Mouse (Mus musculus): ENCODE measurements around the gene Dnaaf1. TPM values are rescaled to one million over a fixed set of nuclear protein-coding genes. Genes with fewer than 3 reads are reported as not detected.

The Dnaaf1 gene
- polyA plus RNA-seq, 1 experiment from 2014 or later: 2.6 TPM

GRCm38 (mm10) chr8:119615096-119615495, 40.1 kb downstream of the Dnaaf1 start:
- H3K4me1 ChIP-seq (ENCODE audit: control insufficient read depth, insufficient read depth, low read length): no peaks in the 10 kb centered on the region
- no peaks in the 10 kb centered on the region for H3K36me3 ChIP-seq (ENCODE audit: control insufficient read depth, insufficient read depth, low read length)
- H3K4me3 ChIP-seq (ENCODE audit: low read length): no peak overlapping the region
- no peak overlapping the region for H3K9ac ChIP-seq (ENCODE audit: low read depth, low read length)
- H3K27ac ChIP-seq (ENCODE audit: low read length): no peak overlapping the region
- no peak for ATAC-seq
- no peaks in the 10 kb centered on the region for H3K27me3 ChIP-seq (replicated peaks; ENCODE audit: control insufficient read depth, insufficient read depth, low read length)
- no peak overlapping the region for H3K4me2 ChIP-seq (ENCODE audit: low read depth, low read length)
- no peaks in the 10 kb centered on the region for H3K9me3 ChIP-seq (ENCODE audit: control insufficient read depth, low read length)
- 83% methylated on average over 13 of the region's 14 CpGs for WGBS

DNA sequence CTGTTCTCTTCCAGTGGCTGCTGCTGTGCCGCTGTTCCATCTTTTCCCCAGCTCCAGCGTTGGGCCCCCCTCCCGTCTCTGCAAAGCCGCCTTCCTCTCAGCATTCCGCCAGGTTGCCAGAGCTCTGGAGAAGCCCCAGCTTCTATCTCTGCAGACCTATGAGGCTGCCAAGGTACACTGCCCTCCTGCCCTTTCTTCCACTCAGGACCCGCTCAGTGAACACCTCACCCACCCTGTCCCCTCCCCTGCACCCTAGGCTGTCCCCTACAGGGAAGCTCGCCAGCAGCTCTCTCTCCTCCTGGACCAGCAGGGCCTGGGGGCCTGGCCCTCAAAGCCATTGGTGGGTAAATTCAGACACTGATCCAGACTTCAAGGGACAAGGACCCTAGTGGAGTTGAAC, 41.3 kb downstream of the Dnaaf1 start:
- Histone ChIP-seq H3K27ac (ENCODE audit: low read length) (no peak overlapping the region), H3K4me2 (ENCODE audit: low read depth, low read length) (no peak overlapping the region)
- WGBS: 72% methylated on average over 7 of the region's 7 CpGs

DNA sequence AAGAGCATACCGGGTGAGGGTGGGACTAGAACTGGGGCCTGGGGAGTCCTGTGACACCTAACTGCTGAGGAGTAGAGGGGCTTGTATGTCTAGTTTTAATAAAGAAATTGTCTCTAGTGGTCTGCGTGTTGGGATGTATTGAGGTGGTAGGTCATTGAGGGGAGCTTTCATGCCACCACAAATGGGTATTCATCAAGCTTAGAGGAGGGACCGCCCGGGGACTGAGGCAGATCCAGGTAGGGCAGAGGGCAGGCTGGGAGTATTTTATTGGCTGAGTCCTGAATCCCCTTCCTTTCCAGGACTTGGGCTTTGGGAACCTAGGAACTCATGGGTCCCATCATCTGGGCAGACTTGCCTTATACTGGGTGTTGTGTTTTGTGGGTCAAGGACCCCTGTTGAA, 41.8 kb downstream of the Dnaaf1 start:
- Histone ChIP-seq H3K9me3 (ENCODE audit: control insufficient read depth, low read length) (no peaks in the 10 kb centered on the region), H3K4me1 (ENCODE audit: control insufficient read depth, insufficient read depth, low read length) (no peaks in the 10 kb centered on the region), H3K36me3 (ENCODE audit: control insufficient read depth, insufficient read depth, low read length) (no peaks in the 10 kb centered on the region), H3K27me3 (replicated peaks; ENCODE audit: control insufficient read depth, insufficient read depth, low read length) (no peaks in the 10 kb centered on the region), H3K4me3 (ENCODE audit: low read length) (no peak overlapping the region), H3K27ac (ENCODE audit: low read length) (no peak overlapping the region), H3K4me2 (ENCODE audit: low read depth, low read length) (no peak overlapping the region), H3K9ac (ENCODE audit: low read depth, low read length) (no peak overlapping the region)
- no peak for ATAC-seq
- WGBS: 94% methylated on average over 4 of the region's 4 CpGs

More for the DNA sequence above, 41.3 kb downstream of the Dnaaf1 start:
- Histone ChIP-seq H3K4me3 (ENCODE audit: low read length) (no peak overlapping the region), H3K36me3 (ENCODE audit: control insufficient read depth, insufficient read depth, low read length) (no peaks in the 10 kb centered on the region), H3K9me3 (ENCODE audit: control insufficient read depth, low read length) (no peaks in the 10 kb centered on the region), H3K4me1 (ENCODE audit: control insufficient read depth, insufficient read depth, low read length) (no peaks in the 10 kb centered on the region), H3K27me3 (replicated peaks; ENCODE audit: control insufficient read depth, insufficient read depth, low read length) (no peaks in the 10 kb centered on the region), H3K9ac (ENCODE audit: low read depth, low read length) (no peak overlapping the region)
- no peak for ATAC-seq

- Histone ChIP-seq H3K4me2 (ENCODE audit: low read depth, low read length) (no peak overlapping the region), H3K27me3 (replicated peaks; ENCODE audit: control insufficient read depth, insufficient read depth, low read length) (no peaks in the 10 kb centered on the region), H3K36me3 (ENCODE audit: control insufficient read depth, insufficient read depth, low read length) (no peaks in the 10 kb centered on the region), H3K9me3 (ENCODE audit: control insufficient read depth, low read length) (no peaks in the 10 kb centered on the region), H3K4me3 (ENCODE audit: low read length) (no peak overlapping the region), H3K9ac (ENCODE audit: low read depth, low read length) (no peak overlapping the region), H3K27ac (ENCODE audit: low read length) (no peak overlapping the region), H3K4me1 (ENCODE audit: control insufficient read depth, insufficient read depth, low read length) (no peaks in the 10 kb centered on the region)
- 77% methylated on average over 5 of the region's 5 CpGs for WGBS
- no peak for ATAC-seq
Observed at GRCm38 (mm10) chr8:119617586-119617985, 42.6 kb downstream of the Dnaaf1 start.

- Histone ChIP-seq H3K36me3 (ENCODE audit: control insufficient read depth, insufficient read depth, low read length) (no peaks in the 10 kb centered on the region), H3K9ac (ENCODE audit: low read depth, low read length) (no peak overlapping the region), H3K27ac (ENCODE audit: low read length) (no peak overlapping the region), H3K4me1 (ENCODE audit: control insufficient read depth, insufficient read depth, low read length) (no peaks in the 10 kb centered on the region), H3K4me3 (ENCODE audit: low read length) (no peak overlapping the region), H3K27me3 (replicated peaks; ENCODE audit: control insufficient read depth, insufficient read depth, low read length) (no peaks in the 10 kb centered on the region), H3K4me2 (ENCODE audit: low read depth, low read length) (no peak overlapping the region), H3K9me3 (ENCODE audit: control insufficient read depth, low read length) (no peaks in the 10 kb centered on the region)
- WGBS: 54% methylated on average over 5 of the region's 5 CpGs
- ATAC-seq: no peak
Observed at GRCm38 (mm10) chr8:119618887-119619286, 43.9 kb downstream of the Dnaaf1 start.

DNA sequence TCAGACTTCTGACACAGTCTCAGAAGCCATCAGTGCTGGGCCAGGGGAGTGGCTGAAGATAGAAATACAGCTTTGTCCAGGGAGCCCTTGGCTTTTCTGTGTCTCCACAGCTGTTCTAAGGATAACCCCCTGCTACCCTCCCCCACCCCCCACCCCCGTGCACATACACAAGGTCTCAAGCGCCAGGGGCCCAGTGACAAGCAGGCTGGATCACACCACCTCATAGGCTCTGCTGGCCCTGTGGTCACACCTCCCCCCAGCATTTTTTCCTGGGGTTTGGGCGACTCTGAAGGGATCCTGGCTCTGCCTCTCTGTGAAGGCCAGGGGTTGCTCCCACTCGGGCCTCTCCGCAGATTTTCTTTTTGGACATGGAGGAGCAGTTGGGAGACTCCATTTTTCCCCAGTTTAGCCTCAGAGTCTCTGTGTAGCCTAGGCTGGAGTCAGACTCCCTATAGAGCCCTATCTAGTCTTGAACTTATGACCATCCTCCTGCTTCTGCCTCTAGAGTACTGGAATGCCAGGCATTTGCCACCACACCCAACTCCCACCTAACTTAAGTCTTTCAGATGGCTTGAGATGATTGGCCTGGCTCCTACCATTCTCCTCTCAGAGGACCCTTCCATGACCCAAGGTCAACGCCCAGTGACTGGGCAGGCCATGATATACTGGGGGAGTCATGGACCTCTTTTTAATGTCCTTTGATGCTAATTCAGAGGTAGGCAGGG, 45.2 kb downstream of the Dnaaf1 start:
- ATAC-seq: no peak
- no peaks in the 10 kb centered on the region for H3K4me1 ChIP-seq (ENCODE audit: control insufficient read depth, insufficient read depth, low read length)
- no peak overlapping the region for H3K4me2 ChIP-seq (ENCODE audit: low read depth, low read length)
- H3K9me3 ChIP-seq (ENCODE audit: control insufficient read depth, low read length): no peaks in the 10 kb centered on the region
- no peaks in the 10 kb centered on the region for H3K27me3 ChIP-seq (replicated peaks; ENCODE audit: control insufficient read depth, insufficient read depth, low read length)
- H3K9ac ChIP-seq (ENCODE audit: low read depth, low read length): no peak overlapping the region
- H3K36me3 ChIP-seq (ENCODE audit: control insufficient read depth, insufficient read depth, low read length): no peaks in the 10 kb centered on the region
- H3K27ac ChIP-seq (ENCODE audit: low read length): no peak overlapping the region
- 71% methylated on average over 6 of the region's 6 CpGs for WGBS
- H3K4me3 ChIP-seq (ENCODE audit: low read length): no peak overlapping the region

GRCm38 (mm10) chr8:119620848-119621465, 45.9 kb downstream of the Dnaaf1 start:
- no peak overlapping the region for H3K4me3 ChIP-seq (ENCODE audit: low read length)
- whole genome bisulfite sequencing: 82% methylated on average over 14 of the region's 14 CpGs
- no peaks in the 10 kb centered on the region for H3K4me1 ChIP-seq (ENCODE audit: control insufficient read depth, insufficient read depth, low read length)
- no peak for ATAC-seq
- H3K27ac ChIP-seq (ENCODE audit: low read length): no peak overlapping the region
- H3K36me3 ChIP-seq (ENCODE audit: control insufficient read depth, insufficient read depth, low read length): no peaks in the 10 kb centered on the region
- H3K9me3 ChIP-seq (ENCODE audit: control insufficient read depth, low read length): no peaks in the 10 kb centered on the region
- H3K4me2 ChIP-seq (ENCODE audit: low read depth, low read length): no peak overlapping the region
- no peak overlapping the region for H3K9ac ChIP-seq (ENCODE audit: low read depth, low read length)
- H3K27me3 ChIP-seq (replicated peaks; ENCODE audit: control insufficient read depth, insufficient read depth, low read length): no peaks in the 10 kb centered on the region

DNA sequence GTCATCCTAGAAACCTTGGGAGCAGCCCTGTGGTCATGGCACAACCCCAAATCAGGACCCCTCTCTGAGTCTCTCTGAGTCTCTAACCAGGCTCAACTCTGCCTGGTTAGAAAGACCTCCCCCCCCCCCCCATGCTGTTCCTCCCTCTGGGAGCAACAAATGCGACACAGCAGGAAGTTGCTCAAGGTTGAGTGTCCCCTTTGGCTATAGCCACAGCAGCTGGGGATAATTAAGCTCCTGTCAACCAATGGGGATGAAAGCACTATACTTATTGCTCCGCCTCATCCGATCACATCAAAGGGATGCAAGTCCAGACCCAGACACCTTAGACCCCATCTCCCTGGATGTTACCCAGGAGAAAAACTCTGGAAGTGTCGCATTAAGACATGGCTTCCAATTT, 47.5 kb downstream of the Dnaaf1 start:
- WGBS: 67% methylated on average over 4 of the region's 4 CpGs
- ATAC-seq: no peak

GRCm38 (mm10) chr8:119623061-119623460, 48.0 kb downstream of the Dnaaf1 start:
- WGBS: 89% methylated on average over 8 of the region's 8 CpGs
- Histone ChIP-seq H3K9ac (ENCODE audit: low read depth, low read length) (no peak overlapping the region), H3K27me3 (replicated peaks; ENCODE audit: control insufficient read depth, insufficient read depth, low read length) (no peaks in the 10 kb centered on the region), H3K4me3 (ENCODE audit: low read length) (no peak overlapping the region), H3K27ac (ENCODE audit: low read length) (no peak overlapping the region), H3K9me3 (ENCODE audit: control insufficient read depth, low read length) (no peaks in the 10 kb centered on the region), H3K4me2 (ENCODE audit: low read depth, low read length) (no peak overlapping the region), H3K4me1 (ENCODE audit: control insufficient read depth, insufficient read depth, low read length) (no peaks in the 10 kb centered on the region), H3K36me3 (ENCODE audit: control insufficient read depth, insufficient read depth, low read length) (no peaks in the 10 kb centered on the region)
- ATAC-seq: no peak

More for the DNA sequence above, 47.5 kb downstream of the Dnaaf1 start:
- Histone ChIP-seq H3K4me2 (ENCODE audit: low read depth, low read length) (no peak overlapping the region), H3K27me3 (replicated peaks; ENCODE audit: control insufficient read depth, insufficient read depth, low read length) (no peaks in the 10 kb centered on the region), H3K4me1 (ENCODE audit: control insufficient read depth, insufficient read depth, low read length) (no peaks in the 10 kb centered on the region), H3K9me3 (ENCODE audit: control insufficient read depth, low read length) (no peaks in the 10 kb centered on the region), H3K36me3 (ENCODE audit: control insufficient read depth, insufficient read depth, low read length) (no peaks in the 10 kb centered on the region), H3K9ac (ENCODE audit: low read depth, low read length) (no peak overlapping the region), H3K4me3 (ENCODE audit: low read length) (no peak overlapping the region), H3K27ac (ENCODE audit: low read length) (no peak overlapping the region)
